Mouse (Mus musculus) right cerebral cortex, postnatal 25 days (tissue): ENCODE measurements around the gene Zbtb20.
A peak's percentile ranks its signal among the peaks of the same experiment; 100 is the strongest.

ENCODE experiments used
- DNase-seq: peaks from one replicate; pipeline ENCODE4 v3.0.0; 2022

Zbtb20 gene

DNA sequence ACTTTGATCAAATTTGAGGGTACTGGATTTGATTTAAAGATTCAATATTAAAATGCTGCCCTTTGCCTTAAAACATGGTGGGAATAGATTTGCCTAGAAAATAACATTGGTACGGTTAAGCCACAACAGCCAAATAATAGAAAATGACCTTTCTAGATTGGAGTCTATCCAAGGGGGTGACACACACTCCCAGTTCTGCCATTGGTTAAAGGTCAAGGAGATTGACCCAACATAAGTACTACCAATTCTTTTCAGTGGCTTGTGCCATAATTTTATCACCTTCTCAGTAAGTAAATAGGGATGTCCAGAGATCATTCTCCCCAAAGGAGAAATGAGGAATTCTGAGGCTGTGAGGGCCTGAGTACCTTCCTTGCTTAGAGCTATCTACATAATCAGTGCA lies 660.2 kb downstream of the Zbtb20 start:
- no peak for DNase-seq

DNA sequence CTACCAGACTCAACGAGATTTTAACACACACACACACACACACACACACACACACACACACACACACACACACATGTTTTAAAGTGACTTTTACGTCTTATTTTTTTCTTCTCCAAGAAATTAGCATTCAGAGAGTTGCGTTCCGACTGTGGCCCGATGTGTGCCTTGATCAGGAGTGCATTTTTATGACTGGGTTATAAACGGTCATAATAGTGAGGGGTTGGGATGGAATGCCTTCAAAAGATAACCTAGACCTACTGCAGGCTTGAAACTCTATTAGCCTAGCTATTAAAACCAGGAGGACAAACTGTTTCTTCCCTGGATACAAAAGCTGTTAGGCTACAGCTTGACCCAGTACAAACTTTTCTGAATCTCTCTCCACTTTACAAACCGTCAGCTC lies 661.5 kb downstream of the Zbtb20 start:
- no peak for DNase-seq

DNA sequence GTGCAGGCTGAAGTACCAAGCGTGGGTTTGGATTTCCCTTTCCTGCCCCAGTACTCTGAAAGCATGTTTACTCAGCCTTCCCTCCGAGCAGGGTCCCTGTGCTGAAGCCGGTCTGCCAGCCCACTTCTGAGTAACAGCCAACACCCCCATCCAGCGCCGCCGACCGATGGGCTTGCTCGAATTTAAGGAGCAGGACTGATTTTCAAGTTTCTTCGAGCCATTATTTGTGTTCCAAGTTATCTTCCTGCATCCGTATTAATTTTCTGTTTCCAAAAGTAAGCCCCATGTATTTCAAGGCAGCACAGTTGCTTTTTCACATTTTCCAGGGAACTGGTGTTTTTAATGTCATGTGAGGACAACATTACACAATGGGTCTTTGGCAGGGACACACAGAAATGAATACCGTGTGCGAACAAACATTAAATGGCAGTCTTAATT lies 664.0 kb downstream of the Zbtb20 start:
- DNase-seq: no peak

DNA sequence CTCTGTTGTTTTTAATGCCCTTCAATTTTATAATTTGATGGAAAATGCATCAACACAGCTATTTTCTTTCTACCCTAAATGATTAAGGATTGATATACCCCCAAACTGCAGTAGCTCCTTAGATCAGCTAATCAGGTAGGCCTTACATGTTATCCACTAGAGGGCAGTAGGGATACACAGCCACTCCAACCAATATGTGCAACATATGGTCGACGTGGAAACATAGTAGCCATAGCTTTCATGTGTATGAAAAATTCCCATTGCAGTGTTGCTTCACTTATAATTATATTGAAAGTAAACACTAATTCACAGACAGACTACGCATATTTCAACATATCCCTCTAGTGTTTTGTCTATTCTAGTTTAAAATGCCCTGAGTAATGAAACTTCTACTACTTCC lies 664.4 kb downstream of the Zbtb20 start:
- no peak for DNase-seq

DNA sequence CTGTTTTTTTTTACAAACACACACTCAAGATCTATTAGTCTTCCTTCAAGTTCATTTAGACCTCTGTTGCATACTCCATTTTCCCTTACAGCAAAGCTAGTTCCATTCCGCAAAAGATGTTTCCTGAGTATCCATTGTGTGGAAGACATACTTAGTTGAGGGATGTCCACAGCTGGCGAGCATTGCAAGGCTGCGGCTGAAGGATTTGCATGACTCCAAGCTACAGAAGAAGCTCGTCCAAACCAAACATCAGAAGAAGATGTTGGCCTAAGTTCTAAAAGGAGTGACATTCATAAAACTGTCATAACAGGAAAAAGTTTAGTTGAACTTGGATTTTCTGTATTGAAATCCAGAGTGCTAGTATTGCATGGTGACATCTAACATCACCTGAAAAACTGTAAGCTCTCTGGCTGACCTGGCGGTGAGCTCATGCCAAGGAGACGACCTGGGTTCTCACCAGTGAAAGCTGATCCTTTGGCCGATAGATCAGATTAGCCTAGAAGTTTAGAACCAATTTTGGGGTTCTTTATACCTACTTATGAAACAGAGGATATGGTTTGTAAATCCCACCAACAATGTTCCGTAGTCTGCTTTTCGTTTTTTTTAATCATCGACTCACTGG lies 665.0 kb downstream of the Zbtb20 start:
- no peak for DNase-seq

DNA sequence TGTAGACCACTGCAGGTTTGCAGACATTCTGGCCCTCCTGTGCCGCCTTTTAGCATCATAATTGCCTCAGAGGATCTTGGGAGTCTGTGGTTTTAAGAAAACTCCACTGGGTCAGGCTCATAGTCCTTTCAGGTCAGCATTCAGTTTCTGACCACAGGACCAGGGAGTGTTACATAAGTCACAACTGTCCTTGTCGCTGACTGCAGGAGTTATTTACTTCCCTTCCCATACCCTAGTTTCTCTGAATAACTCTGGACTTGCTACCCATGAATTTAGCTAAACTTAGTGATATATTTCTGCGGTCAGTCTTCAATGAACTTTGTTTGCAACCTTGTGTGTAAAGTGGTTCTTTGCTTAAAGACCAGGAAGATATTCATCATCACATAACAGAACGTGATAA lies 669.6 kb downstream of the Zbtb20 start:
- DNase-seq: no peak

DNA sequence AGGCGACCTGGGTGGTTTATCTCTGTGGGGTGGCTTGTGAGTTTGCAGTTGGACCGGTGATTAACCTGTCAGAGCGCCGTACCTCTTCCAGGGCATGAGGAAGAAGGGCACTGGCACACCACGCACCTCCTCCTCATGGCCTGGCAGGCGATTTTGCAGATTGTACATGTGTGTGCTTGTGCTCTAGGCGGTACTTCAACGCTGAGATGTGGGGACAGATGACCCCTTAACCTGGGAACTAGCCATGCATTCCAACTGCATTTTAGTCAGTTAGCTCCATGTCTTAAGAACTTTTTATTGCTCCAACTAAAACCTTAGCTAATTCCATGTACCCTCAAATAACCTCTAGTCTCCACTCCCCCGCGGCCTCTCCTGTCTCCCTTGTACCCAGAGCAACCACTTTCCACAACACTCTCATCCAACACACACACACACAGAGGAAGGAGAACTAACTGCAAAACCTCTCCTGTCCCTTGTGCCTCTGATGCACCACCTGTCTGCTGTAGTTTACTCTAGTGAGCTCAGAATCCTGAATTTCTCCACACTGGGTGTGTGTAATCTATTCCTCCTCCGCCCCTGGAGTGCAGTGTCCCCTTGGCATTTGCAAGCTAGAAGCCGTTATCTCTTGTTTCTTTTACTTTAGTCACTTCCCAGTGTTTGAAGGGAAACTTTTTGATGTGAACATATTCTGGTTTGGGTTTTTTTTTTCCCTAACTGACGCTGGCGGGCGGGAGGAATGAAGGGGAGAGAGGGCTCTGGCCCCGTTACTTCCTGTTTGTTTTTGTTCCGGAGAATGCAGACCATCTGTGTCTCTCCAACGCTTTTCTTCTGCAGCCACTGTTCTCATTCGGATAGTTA lies 671.9 kb downstream of the Zbtb20 start:
- DNase-seq: no peak

DNA sequence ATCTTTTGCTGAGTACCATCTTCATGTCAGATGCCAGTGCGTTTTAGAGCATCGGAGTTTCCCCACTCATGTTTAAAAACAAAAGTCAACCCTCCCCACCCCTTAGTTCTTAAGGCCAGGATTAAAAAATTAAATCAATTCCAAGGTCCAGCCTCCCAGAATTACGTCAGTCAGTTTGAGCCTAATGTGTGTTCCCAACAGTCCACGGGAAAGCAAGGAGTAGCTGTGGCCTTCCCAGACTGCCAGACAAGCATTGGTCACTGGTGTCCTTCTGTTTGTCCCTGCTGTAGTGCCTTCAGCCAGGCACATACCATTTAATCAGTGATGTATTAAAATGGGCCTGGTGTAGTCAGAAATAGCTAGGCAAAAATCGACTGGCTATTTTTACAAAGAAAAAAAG lies 673.1 kb downstream of the Zbtb20 start:
- no peak for DNase-seq

DNA sequence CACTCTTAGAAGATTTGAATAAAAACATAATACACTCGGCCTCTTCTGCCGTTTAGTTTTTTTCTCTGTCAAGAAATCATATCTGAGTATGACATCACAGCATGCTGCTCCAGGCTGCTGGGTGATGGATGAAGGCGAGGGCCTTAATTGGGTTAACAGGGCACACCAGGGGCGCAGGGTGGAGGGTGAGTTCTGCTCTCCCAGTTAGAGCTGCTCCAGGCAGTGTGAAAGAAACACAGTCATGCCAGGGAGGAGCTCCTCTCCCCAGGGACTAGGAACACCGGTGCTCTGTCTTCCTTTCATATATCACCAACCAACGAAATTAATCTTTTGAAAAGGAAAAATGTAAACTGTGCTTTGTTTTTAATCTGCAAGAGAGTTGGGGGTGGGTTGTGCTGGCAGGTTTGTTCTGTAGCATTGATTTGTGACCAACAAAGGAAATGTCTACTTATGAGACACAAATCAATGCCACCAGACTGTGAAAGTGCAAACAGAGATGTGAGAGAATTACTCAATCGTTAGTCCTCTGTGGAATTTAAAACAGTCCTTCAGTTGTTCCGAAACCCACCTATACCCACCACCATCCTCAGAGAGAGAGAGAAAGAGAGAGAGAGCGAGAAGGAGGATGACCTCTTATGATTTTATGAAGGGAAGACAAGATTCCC lies 673.9 kb downstream of the Zbtb20 start:
- no peak for DNase-seq

DNA sequence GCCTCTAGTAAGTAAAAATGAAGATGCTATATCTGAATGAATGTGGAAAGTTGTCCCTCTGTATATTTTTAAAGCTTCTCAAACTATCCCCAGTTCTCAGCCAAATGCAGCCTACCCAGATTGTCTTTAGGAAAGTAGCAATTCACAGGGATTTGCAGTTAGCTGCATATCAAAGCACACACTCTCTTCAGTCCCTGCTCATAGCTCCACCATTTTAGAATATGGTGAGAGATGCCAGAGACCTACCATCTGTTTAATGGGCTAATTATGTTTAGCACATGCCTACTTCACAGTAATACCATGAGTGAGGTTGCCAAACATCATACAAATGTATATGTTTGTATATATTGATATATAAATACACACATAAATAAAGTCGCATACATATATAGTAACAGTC lies 676.8 kb downstream of the Zbtb20 start:
- no peak for DNase-seq

DNA sequence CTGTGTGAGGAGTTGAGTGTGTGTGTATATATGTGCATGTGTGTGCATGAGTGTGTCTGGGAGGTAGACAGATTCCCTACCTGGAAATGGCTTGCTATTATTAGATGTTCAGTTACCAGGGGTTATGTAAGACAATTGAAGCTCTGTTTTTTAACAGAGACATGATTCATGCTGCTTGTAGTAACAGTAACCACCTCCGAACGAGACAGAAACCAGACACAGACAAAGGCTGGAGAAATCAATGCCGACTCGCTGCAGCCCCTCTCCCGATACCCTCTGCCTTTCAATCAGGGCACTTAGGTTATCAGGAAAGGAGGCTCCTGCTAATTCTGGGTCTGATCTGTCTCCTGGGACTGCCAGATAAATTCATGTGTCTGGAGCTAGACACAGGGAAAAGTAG lies 681.7 kb downstream of the Zbtb20 start:
- DNase-seq: no peak

DNA sequence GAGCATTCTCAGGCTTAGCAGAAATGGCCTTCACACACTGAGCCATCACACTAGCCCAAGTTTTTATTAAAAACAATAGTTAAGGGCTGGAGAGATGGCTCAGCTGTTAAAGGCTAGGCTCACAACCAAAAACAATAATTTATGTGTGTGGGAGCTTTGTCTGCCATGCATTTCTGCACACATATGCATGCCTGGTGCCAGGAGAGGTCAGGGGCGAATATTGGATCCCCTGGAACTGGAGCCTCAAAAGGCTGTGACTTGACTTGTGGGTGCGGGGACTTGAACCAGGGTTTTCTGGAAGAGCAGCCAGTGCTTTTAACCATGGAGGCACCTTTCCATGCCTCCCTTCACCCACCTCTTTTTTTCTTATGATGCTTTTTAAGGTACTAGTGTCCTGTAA lies 685.6 kb downstream of the Zbtb20 start:
- no peak for DNase-seq

DNA sequence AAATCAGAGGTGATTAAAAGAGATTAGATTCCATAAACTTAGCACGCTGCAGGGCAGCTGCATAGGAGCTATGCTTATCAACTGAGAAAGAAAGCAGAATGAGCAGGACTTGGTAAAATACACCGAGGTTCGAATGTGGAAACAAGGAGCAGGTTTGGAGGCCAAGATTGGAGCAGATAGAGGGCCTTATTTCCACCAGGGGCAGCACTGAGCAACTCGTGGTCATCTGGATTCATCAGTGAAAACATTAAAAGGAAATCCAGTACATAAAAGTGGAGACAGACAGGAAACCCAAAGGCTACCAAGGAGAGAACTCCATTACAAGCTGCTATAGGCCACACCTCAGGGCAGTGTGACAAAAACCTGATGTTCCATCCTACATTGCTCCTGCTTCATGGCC lies 686.3 kb downstream of the Zbtb20 start:
- DNase-seq: no peak

DNA sequence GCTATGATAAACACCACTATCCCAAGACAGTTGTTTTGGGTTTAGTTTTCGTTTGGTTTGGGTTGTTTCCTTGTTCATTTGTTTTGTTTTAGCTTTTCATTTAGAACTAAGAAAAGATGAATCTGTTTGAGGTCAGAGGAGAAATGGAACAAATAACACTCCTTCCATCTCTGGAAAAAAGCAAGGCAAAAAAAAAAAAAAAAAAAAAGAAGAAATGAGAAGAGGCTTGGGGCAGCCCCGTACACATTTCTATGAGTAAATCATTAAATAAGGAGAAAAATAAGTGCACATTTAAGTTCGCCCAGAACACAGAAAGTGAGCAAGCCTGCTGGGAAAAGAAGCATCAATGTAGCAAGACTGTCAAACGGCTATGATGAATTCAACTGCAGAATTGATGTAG lies 690.2 kb downstream of the Zbtb20 start:
- DNase-seq: no peak

DNA sequence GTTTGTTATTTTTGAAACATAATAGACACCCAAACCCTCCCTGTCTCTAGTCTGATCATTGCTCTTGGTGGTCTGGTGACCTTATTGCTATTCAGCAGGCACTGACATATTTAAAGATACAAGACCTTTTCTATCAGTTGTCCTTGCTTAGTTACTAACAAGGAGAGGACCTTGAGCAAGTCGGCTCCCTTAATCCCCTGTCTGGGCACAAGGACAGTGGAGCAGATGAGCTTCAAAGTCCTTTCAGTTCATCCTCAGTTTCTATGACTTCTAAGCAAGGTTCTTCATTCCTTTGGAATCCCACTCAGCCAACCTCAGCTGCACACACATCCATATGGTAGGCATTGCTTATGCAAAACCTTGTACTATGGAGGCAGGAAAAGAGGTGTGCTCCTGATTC lies 690.8 kb downstream of the Zbtb20 start:
- no peak for DNase-seq

DNA sequence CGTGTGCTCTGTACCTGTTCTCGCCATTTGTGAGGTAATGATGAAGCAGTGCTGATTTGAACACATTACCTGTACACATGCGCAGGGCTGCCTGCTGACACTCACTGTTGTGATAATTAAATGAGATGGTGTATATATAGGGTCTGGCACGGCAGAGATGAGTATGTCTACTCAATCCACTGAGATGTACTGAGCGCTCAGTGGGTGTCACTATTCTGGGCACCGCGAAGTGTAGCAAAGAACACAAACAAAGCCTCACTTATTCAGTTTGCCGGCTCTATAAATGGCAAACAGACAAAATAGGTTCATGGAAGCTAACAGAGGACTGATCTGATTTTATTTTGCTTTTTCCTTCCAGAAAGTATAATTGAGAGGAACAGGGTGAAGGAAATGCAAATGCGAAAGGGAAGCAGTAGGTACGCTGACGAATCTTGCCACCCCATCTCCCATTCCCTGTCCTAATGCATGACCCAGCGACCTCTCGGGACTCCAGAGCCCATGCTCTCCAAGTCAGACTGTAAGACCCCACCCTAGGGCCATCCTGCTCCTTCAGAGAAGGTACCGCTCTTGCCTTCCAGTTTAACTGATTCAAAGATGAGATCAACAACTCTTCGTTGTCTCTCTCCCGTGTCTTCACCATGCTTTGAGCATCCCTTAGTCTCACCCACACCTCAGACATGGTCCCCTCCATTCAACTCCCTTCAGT lies 695.8 kb downstream of the Zbtb20 start:
- DNase-seq: no peak

DNA sequence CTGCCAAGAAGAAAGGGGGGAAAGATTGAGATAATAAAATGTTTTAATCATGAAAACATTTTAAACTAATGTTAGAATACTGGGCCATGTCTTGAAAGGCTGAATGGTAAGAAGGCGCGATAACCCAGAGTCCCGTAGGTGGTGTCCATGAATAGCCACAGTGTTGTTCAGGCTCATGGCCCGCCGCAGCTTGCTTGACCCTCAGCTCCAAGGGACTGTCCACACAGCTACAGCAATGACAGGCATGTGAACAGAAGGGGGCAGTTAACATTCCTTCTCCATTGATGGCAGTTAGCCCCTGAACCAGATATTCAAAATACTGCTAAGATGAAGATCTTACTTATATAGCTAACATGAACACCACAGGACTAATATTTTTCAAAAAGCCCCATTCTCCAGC lies 696.5 kb downstream of the Zbtb20 start:
- DNase-seq: no peak

DNA sequence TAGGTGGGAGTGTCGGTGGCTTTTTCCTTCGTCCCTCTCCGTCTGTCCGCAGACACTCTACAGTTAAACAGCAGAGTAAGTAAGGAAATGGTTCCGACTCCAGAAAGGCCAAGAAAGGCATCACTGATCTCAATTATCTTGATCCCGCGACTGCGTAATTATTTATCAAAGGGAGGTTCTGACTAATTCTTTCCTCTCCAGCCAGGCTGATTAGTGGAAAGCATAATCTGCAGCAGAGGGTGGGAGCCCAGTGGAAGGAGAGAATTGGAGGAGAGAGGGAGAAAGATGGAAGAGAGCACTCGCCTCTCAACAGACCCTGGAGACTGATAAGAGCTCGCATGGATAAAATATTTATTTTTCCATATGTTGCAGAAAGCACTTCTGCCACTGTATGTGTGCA lies 697.1 kb downstream of the Zbtb20 start:
- DNase-seq: no peak

DNA sequence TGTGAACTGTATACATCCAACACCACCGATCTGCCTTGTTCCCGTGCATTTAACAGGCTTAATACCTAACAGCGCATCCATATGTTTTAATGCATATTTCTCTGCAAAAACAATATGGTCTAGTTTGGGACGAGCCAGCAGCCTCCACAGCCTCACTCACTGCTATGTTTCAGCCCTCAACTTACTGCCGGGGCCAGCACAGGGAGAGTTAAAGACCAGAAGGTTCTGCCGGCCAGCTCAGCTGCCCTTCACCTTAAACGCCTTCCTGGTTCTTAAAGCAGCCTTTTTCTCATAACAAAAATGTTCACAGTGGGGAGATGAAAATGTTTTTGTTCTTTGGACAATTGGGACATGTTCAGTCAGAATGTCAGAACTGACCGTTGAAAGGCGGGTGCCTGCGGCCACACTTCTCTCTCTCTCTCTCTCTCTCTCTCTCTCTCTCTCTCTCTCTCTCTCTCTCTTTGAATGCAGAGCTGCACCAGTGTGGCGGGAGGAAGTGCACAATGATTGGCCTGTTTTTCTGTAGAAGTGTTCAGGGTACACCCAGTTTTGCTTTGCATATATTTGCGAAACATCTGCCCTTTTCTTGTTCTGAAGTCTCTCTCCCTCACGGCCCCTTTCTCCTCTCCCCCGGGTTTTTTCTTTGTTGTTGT lies 697.6 kb downstream of the Zbtb20 start:
- no peak for DNase-seq

DNA sequence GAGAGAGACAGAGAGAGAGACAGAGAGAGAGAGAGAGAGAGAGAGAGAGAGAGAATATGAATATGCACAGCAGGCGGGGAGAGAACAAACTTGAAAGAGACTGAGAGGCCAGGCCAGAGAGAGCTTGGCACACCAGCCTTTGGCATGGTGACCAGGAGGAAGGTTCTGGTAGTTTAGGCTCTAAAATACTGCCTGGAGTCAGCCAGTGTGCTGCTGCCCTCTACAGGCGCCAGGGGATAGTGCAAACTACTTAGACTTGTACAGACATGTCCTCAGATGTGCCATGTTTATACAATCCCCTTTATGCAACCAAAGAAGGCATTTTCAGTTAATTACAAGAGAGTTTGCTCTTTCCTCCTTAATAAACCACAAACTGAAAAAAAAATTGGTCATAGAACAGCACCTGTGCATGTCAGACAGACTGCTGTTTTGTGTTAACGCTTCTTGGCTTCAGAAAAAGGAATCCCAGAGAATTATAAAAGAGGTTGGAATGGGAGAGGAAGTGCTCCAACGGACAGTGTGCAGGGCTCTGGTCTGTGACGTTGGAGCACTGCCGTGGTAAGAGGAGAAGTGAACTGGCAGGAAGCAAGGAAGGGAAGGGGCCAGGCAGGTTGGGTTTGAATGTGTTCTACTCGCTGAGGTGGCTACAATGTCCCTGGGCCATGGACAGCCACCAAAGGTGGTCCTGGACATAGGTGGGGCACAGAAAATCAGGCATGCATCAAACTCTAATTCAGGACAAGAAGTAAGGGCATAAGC lies 698.5 kb downstream of the Zbtb20 start:
- peak; percentile 75 for DNase-seq

DNA sequence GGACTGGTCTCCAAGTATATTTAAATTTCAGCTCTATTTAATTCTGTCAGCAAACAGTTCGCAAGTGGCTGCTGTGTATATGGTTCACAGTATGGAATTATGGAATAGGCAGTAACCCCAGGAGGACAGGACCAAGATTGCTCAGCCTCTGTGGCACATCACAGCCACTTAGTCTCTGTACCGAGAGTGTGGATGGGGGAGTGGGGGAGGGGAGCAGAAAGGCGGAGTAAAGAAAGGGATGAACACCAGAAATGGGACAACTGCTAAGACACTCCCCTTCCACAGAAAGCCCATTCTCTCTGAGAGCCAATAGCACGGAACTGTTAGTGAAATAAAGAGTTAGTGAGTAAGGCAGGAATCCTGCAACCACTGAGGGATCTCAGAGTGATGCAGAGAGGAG lies 699.4 kb downstream of the Zbtb20 start:
- no peak for DNase-seq

DNA sequence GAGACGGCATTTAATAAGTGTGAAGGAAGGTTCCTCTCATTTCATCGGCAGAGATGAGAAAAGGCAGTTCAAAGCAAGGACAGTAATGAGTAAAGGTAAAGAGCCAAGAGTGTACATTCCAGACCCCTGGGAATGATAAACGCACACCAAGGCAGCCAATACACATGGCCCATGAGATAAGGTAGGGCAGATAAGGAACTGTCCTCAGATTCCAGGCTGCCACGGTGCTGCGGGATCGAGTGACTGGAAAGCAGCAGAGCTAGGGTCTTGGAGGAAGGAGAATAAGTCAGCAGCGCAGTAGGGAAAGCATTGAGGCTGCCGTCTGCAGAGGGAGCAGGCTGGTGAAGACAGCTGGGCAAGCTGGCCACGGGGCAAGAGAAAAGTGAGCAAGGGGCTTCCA lies 699.8 kb downstream of the Zbtb20 start:
- DNase-seq: no peak
